Mouse (Mus musculus) forebrain, embryonic 12.5 days (tissue): Measurements from ENCODE around the gene Mcrip1. TPM values are rescaled to one million over a fixed set of nuclear protein-coding genes. Genes with fewer than 3 reads are reported as not detected.

Experiments
- ATAC-seq: fragments of 200-750 bp; cut with Nextera tagmentation; 2 replicates; pipeline ENCODE4 v1.8.0; 2017; ENCODE audit warnings: moderate TSS enrichment; ENCODE audit not compliant: low FRiP score
- H3K27ac ChIP-seq: fragments of 300-500 bp; sonication (generic); 2 replicates; pipeline ENCODE4 v1.5.1; 2016; ENCODE audit warnings: mild to moderate bottlenecking
- H3K27me3 ChIP-seq: fragments of 300-500 bp; sonication (generic); 2 replicates; pipeline ENCODE4 v1.6.1; 2016; ENCODE audit warnings: mild to moderate bottlenecking
- H3K36me3 ChIP-seq: fragments of 300-500 bp; sonication (generic); replicated peaks from 2 replicates; pipeline ENCODE4 v1.6.1; 2016; ENCODE audit warnings: mild to moderate bottlenecking
- H3K4me1 ChIP-seq: fragments of 300-500 bp; sonication (generic); 2 replicates; pipeline ENCODE4 v1.6.1; 2016
- H3K4me2 ChIP-seq: fragments of 300-500 bp; sonication (generic); 2 replicates; pipeline ENCODE4 v1.6.1; 2016; ENCODE audit warnings: mild to moderate bottlenecking, moderate library complexity
- H3K4me3 ChIP-seq: fragments of 300-500 bp; sonication (generic); replicated peaks from 2 replicates; pipeline ENCODE4 v1.5.1; 2016; ENCODE audit warnings: mild to moderate bottlenecking
- H3K9ac ChIP-seq: fragments of 300-500 bp; sonication (generic); 2 replicates; pipeline ENCODE4 v1.6.1; 2016; ENCODE audit warnings: mild to moderate bottlenecking
- H3K9me3 ChIP-seq: fragments of 300-500 bp; sonication (generic); 2 replicates; pipeline ENCODE4 v1.6.1; 2016
- WGBS: fragments of 180-500 bp; shearing (Covaris S2); methylation state at CpG from one replicate; pipeline ENCODE4 v1.1.7; 2016; 5-methylcytosine and 5-hydroxymethylcytosine counted together
- polyA plus RNA-seq: library from polyadenylated mRNA; unstranded; fragments of >200 nt; fragmentation: Nextera tagmentation; extraction: Ambion mirVana; gene quantifications from 2 replicates; pipeline ENCODE4 v1.2.1, GENCODE M21; 2016

Mcrip1 gene
- polyA plus RNA-seq, 1 experiment from 2014 or later: 209 TPM

DNA sequence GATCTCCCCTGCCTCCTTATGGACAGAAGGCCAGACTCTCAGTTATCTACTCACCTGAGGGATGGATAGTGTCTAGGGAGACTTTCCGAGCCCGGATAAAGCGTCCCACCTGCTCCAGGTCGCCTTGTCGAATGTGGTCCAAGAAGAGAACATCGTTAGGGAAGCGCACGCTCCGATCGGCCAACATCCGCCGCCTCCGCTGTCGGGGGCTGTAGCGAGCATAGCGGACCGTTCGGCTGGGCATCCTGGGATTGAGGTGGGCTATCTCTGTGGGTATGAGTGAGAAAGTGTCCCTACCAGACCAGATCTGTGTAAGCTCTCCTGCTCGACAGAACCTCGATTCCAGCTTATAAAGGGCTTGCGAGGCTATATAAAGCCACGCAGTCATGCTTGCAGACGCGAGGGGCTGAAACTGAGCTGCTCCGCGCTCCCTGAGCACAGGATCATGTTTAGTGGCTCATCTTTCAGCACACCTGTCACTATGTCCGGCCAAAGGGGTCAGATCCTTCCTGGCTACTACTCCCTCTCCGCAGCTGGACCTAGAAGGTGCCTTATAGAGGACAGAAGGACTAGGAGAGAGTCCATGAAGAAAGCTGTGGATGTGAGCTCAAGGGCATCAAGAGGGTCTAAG, 1.4 kb upstream of the Mcrip1 start, which contains the start of gene Ppp1r27:
Gene Ppp1r27, minus strand, starts transcription at position 323 of the 631 bp plus-strand sequence.
- Histone ChIP-seq H3K9me3 (no peaks in the 10 kb centered on the region), H3K4me3 (peak within 1 kb of the TSS; percentile 98), H3K4me2 (peak within 1 kb of the TSS; percentile 76), H3K4me1 (peaks cover 27% of the 10 kb centered on the region), H3K27me3 (no peaks in the 10 kb centered on the region), H3K9ac (peak within 1 kb of the TSS; percentile 99), H3K27ac (peak within 1 kb of the TSS; percentile 63; the same call in 1 of the 2 replicates), H3K36me3 (no peaks in the 10 kb centered on the region)
- ATAC-seq: no peak
- 96% methylated on average over 28 of the region's 28 CpGs for WGBS

DNA sequence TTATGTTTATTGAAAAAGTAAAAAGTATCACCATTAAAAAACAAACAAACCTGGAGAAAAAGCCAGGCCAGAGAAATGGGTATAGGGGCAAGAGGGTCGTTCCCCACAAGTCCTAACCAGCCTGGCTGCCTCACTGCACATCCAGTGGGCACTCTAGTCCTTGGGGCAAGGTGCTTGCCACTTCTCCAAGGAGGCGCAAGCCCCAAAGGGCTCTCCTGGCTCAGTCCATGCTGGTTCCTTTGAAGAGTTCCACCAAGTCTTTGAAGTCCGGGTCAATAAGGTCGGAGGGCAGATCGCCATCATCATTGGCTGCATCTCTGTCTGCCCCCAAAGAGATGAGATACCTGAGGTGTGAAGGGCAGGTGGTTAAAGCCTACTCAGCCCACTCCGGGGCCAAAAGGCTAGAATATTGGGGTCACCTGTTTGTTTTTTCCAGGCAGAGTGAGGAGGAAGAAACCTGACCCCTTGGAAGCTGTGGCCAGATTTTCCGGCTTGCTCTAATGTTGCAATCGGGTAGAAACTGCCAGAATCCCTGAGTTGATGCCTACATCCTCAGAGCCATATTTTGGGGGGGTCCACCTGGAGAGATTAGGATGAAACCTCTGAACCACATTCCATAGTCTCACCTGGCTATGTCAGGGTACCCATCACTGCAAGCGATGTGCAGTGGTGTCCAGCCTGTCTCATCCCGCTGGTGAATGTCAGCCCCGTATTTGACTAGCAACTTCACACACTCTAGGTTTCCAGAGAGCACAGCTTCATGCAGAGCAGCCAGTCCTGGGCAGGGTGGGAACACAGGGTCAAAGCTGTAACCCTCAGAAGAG, 671 bp upstream of the Mcrip1 start:
- Histone ChIP-seq H3K9me3 (no peaks in the 10 kb centered on the region), H3K4me1 (peaks cover 27% of the 10 kb centered on the region), H3K4me3 (peak overlapping the region; percentile 98), H3K4me2 (peak overlapping the region; percentile 76), H3K36me3 (no peaks in the 10 kb centered on the region), H3K27ac (peak overlapping the region; percentile 63; the same call in 1 of the 2 replicates), H3K9ac (peak overlapping the region; percentile 99), H3K27me3 (no peaks in the 10 kb centered on the region)
- 72% methylated on average over 11 of the region's 11 CpGs for WGBS
- peak; percentile 61 for ATAC-seq

DNA sequence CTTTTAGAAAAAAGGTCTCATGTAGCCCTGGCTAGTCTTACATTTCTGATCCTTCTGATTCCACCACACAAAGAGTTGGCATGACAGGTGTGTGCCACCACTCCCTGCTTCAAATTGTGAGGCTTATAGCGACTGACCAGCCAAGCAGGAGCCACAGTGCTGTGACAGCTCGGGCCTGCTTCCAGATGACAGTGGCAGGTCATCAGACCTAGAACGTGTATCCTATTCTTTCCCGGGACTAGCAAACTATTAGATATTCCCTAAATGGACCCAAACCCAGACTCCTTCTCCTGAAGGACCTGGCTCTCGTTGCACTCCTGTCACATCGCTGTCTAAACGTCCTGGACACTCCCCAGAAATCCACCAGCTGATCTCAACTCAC, 750 bp downstream of the Mcrip1 start:
- Histone ChIP-seq H3K27ac (peak overlapping the region; percentile 88; the same call in 1 of the 2 replicates), H3K36me3 (peaks cover 12% of the 10 kb centered on the region), H3K4me1 (peaks cover 27% of the 10 kb centered on the region), H3K9ac (peak overlapping the region; percentile 99), H3K9me3 (no peaks in the 10 kb centered on the region), H3K4me3 (peak overlapping the region; percentile 98), H3K27me3 (no peaks in the 10 kb centered on the region), H3K4me2 (peak overlapping the region; percentile 76)
- WGBS: 27% methylated on average over 7 of the region's 7 CpGs
- no peak for ATAC-seq

DNA sequence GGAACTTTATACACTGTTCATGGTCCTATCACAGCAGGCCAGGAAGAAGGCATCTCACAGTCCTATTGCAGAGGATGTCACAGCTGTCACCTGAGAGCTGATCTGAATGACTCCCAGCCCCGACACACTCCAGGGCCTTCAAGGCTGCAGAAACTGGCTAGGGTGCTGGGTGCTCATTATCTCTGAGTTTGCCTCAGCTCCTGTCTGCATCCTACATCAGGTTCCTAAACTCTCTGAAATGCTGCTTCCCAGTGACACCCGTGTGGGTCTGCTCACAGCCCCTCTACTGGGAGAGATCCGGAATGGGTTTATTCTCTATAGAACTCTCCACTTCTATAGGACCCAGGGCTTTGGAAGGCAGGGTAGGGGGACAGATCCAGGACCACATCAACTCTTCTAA, 1.3 kb downstream of the Mcrip1 start:
- WGBS: 82% methylated on average over 3 of the region's 3 CpGs
- Histone ChIP-seq H3K9ac (peak overlapping the region; percentile 99), H3K4me1 (peaks cover 27% of the 10 kb centered on the region), H3K9me3 (no peaks in the 10 kb centered on the region), H3K27ac (no peak overlapping the region), H3K27me3 (no peaks in the 10 kb centered on the region), H3K4me2 (peak overlapping the region; percentile 76), H3K4me3 (peak overlapping the region; percentile 98), H3K36me3 (peaks cover 18% of the 10 kb centered on the region)
- no peak for ATAC-seq

DNA sequence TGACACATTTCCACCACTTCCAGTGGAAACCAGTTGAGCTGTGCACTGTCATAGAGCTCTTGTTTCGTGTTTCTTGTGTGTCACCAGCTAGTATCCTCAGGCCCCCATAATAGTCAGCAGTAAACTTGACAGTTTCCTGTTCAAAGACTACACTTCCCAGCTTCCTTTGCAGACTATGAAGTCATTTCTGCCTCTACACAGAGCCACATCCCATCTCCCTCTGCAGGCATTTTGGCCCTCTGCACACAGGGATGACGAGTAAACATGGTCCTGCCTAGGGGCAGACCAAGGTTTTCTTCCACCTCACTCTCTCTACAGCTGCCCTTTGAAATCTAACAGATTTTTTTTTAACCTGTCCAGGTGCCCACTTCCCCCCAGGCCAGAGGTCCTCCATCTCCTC, 2.1 kb downstream of the Mcrip1 start:
- H3K36me3 ChIP-seq: peaks cover 25% of the 10 kb centered on the region
- no peak overlapping the region for H3K4me2 ChIP-seq
- H3K9me3 ChIP-seq: no peaks in the 10 kb centered on the region
- H3K9ac ChIP-seq: peak overlapping the region; percentile 40; the same call in 1 of the 2 replicates
- H3K27ac ChIP-seq: no peak overlapping the region
- H3K4me1 ChIP-seq: peaks cover 27% of the 10 kb centered on the region
- 63% methylated on average over 2 of the region's 2 CpGs for WGBS
- H3K27me3 ChIP-seq: no peaks in the 10 kb centered on the region
- no peak overlapping the region for H3K4me3 ChIP-seq
- ATAC-seq: no peak

DNA sequence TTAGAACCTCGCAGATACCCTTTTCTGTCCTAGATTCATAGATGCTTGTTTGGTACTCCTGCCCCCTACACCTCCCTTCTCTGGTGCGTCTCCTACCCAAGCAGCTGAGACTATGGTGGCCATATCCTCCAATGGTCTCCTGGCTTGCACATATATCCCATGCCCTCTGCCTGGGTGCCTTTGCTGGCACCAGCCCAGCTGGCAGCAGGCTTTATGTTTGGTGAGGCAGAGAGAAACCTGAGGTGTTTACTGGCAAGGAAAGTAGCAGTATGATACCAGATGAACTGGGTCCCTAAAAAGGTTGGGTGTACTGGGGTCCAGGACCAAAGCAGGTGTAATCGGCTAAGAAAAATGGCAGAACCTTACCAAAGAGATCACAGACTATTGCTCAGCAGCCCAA, 3.6 kb downstream of the Mcrip1 start:
- Histone ChIP-seq H3K9me3 (no peaks in the 10 kb centered on the region), H3K27ac (no peak overlapping the region), H3K27me3 (no peaks in the 10 kb centered on the region), H3K36me3 (peaks cover 37% of the 10 kb centered on the region), H3K4me1 (peaks cover 27% of the 10 kb centered on the region), H3K9ac (no peak overlapping the region), H3K4me3 (no peak overlapping the region), H3K4me2 (no peak overlapping the region)
- 93% methylated on average over 3 of the region's 3 CpGs for WGBS
- no peak for ATAC-seq

DNA sequence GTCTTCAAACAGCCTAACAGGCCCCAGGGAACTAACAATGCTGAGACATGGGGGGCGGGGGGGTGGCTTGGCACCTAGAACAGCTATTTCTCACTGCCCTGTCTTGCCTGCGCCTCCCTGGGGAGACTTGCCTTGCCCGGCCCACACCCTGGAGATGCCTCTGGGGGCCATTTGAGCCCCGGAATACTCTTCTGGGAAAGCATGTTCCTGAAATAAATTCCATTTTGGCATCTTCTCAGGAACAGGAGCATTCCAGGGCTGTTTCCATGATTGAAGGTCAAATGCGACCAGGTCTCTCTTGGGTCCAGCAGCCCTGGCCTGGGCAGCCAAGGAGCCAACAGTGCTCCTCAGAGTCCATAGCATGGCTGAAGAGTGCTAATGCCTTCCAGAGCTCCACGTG, 7.2 kb downstream of the Mcrip1 start:
- H3K4me3 ChIP-seq: no peak overlapping the region
- no peak overlapping the region for H3K27ac ChIP-seq
- no peak overlapping the region for H3K9ac ChIP-seq
- 85% methylated on average over 6 of the region's 6 CpGs for WGBS
- peaks cover 37% of the 10 kb centered on the region for H3K36me3 ChIP-seq
- H3K4me1 ChIP-seq: peaks cover 23% of the 10 kb centered on the region
- no peak overlapping the region for H3K4me2 ChIP-seq
- H3K9me3 ChIP-seq: no peaks in the 10 kb centered on the region
- ATAC-seq: no peak
- no peaks in the 10 kb centered on the region; the same call in 1 of the 2 replicates for H3K27me3 ChIP-seq

DNA sequence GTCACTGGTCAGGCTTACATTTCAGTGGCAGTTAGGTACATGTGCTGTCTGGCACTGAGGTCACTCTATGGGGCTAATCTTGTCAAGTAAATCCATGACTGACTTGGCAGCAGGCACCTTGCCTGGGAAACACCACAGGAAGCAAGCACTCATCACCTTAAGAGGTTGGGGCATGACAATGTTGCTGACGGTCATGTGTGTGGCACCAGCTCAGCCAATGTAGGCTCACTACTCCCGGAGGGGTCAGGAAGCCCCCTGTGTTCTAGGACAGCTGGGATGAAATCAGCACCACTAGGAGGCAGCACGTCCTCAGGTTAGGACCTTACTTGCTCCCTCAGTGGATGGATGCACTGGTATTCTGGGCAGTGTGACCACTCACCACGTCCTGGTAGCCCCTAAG, 7.6 kb downstream of the Mcrip1 start:
- no peak overlapping the region for H3K27ac ChIP-seq
- WGBS: 34% methylated on average over 4 of the region's 4 CpGs
- no peaks in the 10 kb centered on the region; the same call in 1 of the 2 replicates for H3K27me3 ChIP-seq
- H3K4me1 ChIP-seq: peaks cover 21% of the 10 kb centered on the region
- peaks cover 37% of the 10 kb centered on the region for H3K36me3 ChIP-seq
- no peak overlapping the region for H3K4me3 ChIP-seq
- no peak overlapping the region for H3K9ac ChIP-seq
- H3K4me2 ChIP-seq: no peak overlapping the region
- no peaks in the 10 kb centered on the region for H3K9me3 ChIP-seq
- no peak for ATAC-seq

DNA sequence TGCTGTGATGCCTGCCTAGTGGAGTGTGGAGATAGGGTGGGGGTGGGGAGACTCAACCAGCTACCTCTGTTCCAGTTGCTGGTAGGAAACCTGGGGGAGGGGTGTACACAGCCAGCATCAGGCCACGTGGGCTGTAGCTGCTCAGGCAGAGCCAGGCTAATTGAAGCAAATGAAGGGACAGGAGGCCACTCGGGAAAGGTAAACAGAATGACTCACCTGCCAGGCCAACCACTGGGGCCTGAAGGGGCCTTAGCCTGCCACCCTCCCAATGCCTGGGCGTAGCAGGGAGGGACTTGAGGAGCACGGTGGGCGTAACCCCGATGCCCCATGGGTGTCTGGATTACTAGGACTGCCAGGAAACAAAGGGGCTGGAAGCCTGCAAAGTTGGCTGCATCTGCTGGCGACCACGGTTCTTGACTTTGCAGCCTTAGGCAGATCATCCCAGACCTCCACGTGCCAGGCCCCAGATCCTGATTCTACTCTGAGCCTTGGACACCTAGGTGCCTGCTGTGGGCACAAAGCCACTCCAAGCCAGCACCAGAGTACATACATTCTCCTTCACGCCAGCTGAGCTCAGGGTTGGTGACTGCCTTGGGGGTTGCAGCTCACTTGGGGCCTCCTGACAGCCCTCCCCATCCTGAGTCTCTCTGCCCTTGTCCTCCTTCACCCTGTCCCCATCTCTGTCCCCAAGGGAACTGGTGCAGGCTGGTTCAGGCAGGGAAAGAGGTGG, 10.1 kb downstream of the Mcrip1 start:
- 19% methylated on average over 10 of the region's 10 CpGs for WGBS
- Histone ChIP-seq H3K4me3 (no peak overlapping the region), H3K27ac (peak overlapping the region; percentile 46; the same call in 1 of the 2 replicates), H3K4me2 (peak overlapping the region; percentile 4; the same call in 1 of the 2 replicates), H3K27me3 (peaks cover 10% of the 10 kb centered on the region), H3K4me1 (peaks cover 21% of the 10 kb centered on the region), H3K36me3 (peaks cover 31% of the 10 kb centered on the region), H3K9ac (peak overlapping the region; percentile 42; the same call in 1 of the 2 replicates), H3K9me3 (no peaks in the 10 kb centered on the region)
- peak; percentile 56 for ATAC-seq

DNA sequence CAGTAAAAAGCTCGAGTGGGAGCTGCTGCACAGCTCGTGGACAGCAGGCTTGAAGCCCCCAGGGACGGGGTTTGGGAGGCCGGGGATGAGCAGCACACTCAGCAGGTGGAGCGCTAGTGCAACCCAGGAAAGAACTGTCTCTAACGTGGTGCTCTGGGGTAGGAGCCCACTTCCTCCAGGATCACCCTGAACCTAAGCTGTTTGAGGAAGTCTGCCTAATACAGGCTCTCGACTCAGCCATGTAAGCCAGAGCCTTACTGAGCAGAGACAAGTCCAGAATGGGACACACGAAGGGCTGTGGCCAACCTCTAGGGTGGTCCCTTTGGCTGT, 10.6 kb downstream of the Mcrip1 start:
- Histone ChIP-seq H3K36me3 (peaks cover 26% of the 10 kb centered on the region), H3K9ac (0 out of 2 replicates have a peak overlapping the region, but pooled peaks have one; percentile 42), H3K4me2 (peak overlapping the region; percentile 4; the same call in 1 of the 2 replicates), H3K27ac (0 out of 2 replicates have a peak overlapping the region, but pooled peaks have one; percentile 46), H3K27me3 (peaks cover 15% of the 10 kb centered on the region), H3K9me3 (no peaks in the 10 kb centered on the region), H3K4me3 (no peak overlapping the region), H3K4me1 (peaks cover 21% of the 10 kb centered on the region)
- 65% methylated on average over 8 of the region's 8 CpGs for WGBS
- ATAC-seq: no peak

DNA sequence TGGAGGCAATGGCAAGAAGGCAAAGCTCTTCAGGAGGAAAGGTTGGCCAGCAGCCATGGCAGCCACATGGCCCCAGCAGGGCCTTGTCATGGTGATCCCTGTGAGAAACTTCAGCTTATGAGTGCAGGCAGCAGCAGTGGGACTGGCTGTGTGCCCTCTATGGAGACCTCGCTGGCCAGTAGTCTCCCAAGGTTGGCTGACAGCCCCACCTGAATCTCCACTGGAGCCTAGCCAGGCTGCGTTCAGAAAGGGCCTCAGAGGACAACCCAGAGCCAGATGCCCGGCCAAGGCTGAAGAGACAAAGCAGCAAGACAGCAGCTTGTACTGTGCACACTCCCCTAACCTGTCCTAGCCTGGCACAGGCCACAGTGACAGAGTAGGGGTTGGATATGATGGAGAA, 11.0 kb downstream of the Mcrip1 start:
- Histone ChIP-seq H3K9me3 (no peaks in the 10 kb centered on the region), H3K4me1 (peaks cover 21% of the 10 kb centered on the region), H3K36me3 (peaks cover 22% of the 10 kb centered on the region), H3K4me2 (no peak overlapping the region), H3K27me3 (peaks cover 19% of the 10 kb centered on the region), H3K9ac (peak overlapping the region; percentile 42; the same call in 1 of the 2 replicates), H3K27ac (0 out of 2 replicates have a peak overlapping the region, but pooled peaks have one; percentile 46), H3K4me3 (no peak overlapping the region)
- no peak for ATAC-seq
- 73% methylated on average over 3 of the region's 3 CpGs for WGBS

DNA sequence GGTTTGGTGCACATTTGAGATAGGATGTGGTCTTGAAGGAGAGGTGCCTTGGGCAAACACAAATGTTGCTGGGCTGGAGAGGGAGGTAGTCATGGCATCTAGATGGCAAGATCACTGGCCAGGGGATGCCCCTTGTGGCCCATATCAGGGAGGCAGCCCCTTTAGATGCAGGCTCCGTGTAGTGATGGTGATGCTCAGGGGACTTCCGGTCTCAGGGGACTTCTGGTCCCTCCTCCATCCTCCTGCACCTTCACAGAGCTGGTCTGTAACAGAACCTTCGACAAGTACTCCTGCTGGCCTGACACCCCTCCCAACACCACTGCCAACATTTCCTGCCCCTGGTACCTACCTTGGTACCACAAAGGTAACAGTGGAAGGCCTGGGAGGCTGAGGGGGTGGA, 13.7 kb downstream of the Mcrip1 start:
- Histone ChIP-seq H3K4me1 (peaks cover 24% of the 10 kb centered on the region), H3K4me2 (no peak overlapping the region), H3K9ac (no peak overlapping the region), H3K9me3 (no peaks in the 10 kb centered on the region), H3K36me3 (no peaks in the 10 kb centered on the region), H3K4me3 (no peak overlapping the region), H3K27me3 (peaks cover 46% of the 10 kb centered on the region), H3K27ac (no peak overlapping the region)
- 72% methylated on average over 3 of the region's 3 CpGs for WGBS
- ATAC-seq: no peak
